14 mouse cellular contexts compared by ENCODE assay signal in genomic region chr17:52162559-52163397, GRCm38 (mm10).
DNase-seq lines count a peak whose midpoint lies in the region; ATAC-seq and TF ChIP-seq lines count a peak whose summit lies in the region.
"Had no signal": no experiment of that assay in that cellular context is flagged by ENCODE, and none has a peak within 500 bp of the region (broad histone marks: within the 10 kb centered on the region; RNA-seq: fewer than 3 reads in every experiment).

No protein-coding gene starts in this region.

- no peaks in the 10 kb centered on the region for H3K4me1 ChIP-seq in liver, adult 2 months (ENCODE audit: control insufficient read depth, insufficient read depth, low read length)
- H3K4me1 ChIP-seq in liver, embryonic 12.5 days, result no peaks in the 10 kb centered on the region
- no peaks in the 10 kb centered on the region for H3K4me1 ChIP-seq in heart, embryonic 12.5 days (replicated peaks)
- H3K4me1 ChIP-seq: stomach, embryonic 15.5 days had no signal

- H3K4me3 ChIP-seq in liver, adult 2 months (ENCODE audit: insufficient read depth, low read depth, low read length), result no peak overlapping the region
- no peak overlapping the region for H3K4me3 ChIP-seq in liver, embryonic 12.5 days
- no peak overlapping the region for H3K4me3 ChIP-seq in heart, embryonic 12.5 days
- H3K4me3 ChIP-seq: stomach, embryonic 15.5 days had no signal

- ATAC-seq in liver, embryonic 12.5 days, result no peak
- no peak for ATAC-seq in heart, embryonic 12.5 days (ENCODE audit: insufficient number of reproducible peaks, low FRiP score)

- no peak overlapping the region for H3K9ac ChIP-seq in liver, adult 2 months (ENCODE audit: low read depth, low read length)
- no peak overlapping the region for H3K9ac ChIP-seq in liver, embryonic 12.5 days
- no peak overlapping the region for H3K9ac ChIP-seq in heart, embryonic 12.5 days
- H3K9ac ChIP-seq: hindbrain, embryonic 14.5 days; stomach, embryonic 15.5 days had no signal

- peak; percentile 14 for DNase-seq in liver, adult 2 months (ENCODE audit: extremely low read depth, low read depth, low spot score)
- DNase-seq in induced T-regulatory cell, adult 2 months (ENCODE audit: low read depth), result peak; percentile 96
- peak; percentile 56 for DNase-seq in spleen, adult 12 weeks (ENCODE audit: low spot score)
- DNase-seq in thymus, postnatal 4 days, result peak; percentile 59
- DNase-seq in left cerebral cortex, postnatal 36 days (ENCODE audit: low spot score in 2 of 2), result no peak
- DNase-seq in urinary bladder, postnatal 14 days (ENCODE audit: low spot score), result no peak
- DNase-seq: adrenal gland, postnatal 25 days; cerebellum, adult 11 months; embryo, embryonic 11 days; retina, postnatal 1 day had no signal

- H3K4me2 ChIP-seq in liver, embryonic 12.5 days, result no peak overlapping the region
- no peak overlapping the region for H3K4me2 ChIP-seq in heart, embryonic 12.5 days
- H3K4me2 ChIP-seq: hindbrain, embryonic 14.5 days; stomach, embryonic 15.5 days had no signal

- TF ChIP-seq POLR2A in liver, adult 2 months (IDR thresholded peaks at IDR 0.05; ENCODE audit: extremely low read depth, insufficient read depth, low read length), result no peak

- H3K27ac ChIP-seq in liver, adult 2 months (replicated peaks; ENCODE audit: insufficient read depth, low read depth, low read length), result no peak overlapping the region
- no peak overlapping the region for H3K27ac ChIP-seq in liver, embryonic 12.5 days
- H3K27ac ChIP-seq in heart, embryonic 12.5 days (ENCODE audit: poor library complexity, severe bottlenecking), result no peak overlapping the region
- H3K27ac ChIP-seq: hindbrain, embryonic 14.5 days; stomach, embryonic 15.5 days had no signal

- no peaks in the 10 kb centered on the region for H3K27me3 ChIP-seq in liver, adult 2 months (ENCODE audit: control insufficient read depth, insufficient read depth, low read length)
- no peaks in the 10 kb centered on the region for H3K27me3 ChIP-seq in liver, embryonic 12.5 days (replicated peaks)
- H3K27me3 ChIP-seq in heart, embryonic 12.5 days (replicated peaks), result no peaks in the 10 kb centered on the region
- H3K27me3 ChIP-seq: stomach, embryonic 15.5 days had no signal

- H3K36me3 ChIP-seq in liver, adult 2 months (ENCODE audit: control insufficient read depth, insufficient read depth, low read length), result no peaks in the 10 kb centered on the region
- H3K36me3 ChIP-seq in liver, embryonic 12.5 days, result no peaks in the 10 kb centered on the region
- H3K36me3 ChIP-seq in heart, embryonic 12.5 days, result no peaks in the 10 kb centered on the region
- H3K36me3 ChIP-seq: stomach, embryonic 15.5 days had no signal

- no peak for TF ChIP-seq CTCF in liver, adult 2 months (IDR thresholded peaks at IDR 0.05; ENCODE audit: low read depth, low read length)

- 78% methylated on average over 10 of the region's 10 CpGs for WGBS in liver, adult 2 months
- WGBS in liver, embryonic 12.5 days (ENCODE audit: insufficient replicate concordance), result 46% methylated on average over 10 of the region's 10 CpGs
- WGBS in heart, embryonic 12.5 days, result 76% methylated on average over 10 of the region's 10 CpGs

- intact Hi-C loops in left cerebral cortex, postnatal 36 days (cut with DNase I), result no loop called here

- no peaks in the 10 kb centered on the region for H3K79me2 ChIP-seq in liver, adult 2 months (ENCODE audit: control insufficient read depth, insufficient read depth, low read length)

- H3K9me3 ChIP-seq in liver, embryonic 12.5 days (replicated peaks), result no peaks in the 10 kb centered on the region
- no peaks in the 10 kb centered on the region for H3K9me3 ChIP-seq in heart, embryonic 12.5 days (replicated peaks)
- H3K9me3 ChIP-seq: stomach, embryonic 15.5 days had no signal

Comparison
In these comparisons a context has a peak if more than half of its experiments do, and no peak if none do; other contexts are left out.
1. DNase-seq: peak in liver, adult 2 months (single experiment), induced T-regulatory cell, adult 2 months (single experiment), spleen, adult 12 weeks (single experiment) and thymus, postnatal 4 days (single experiment); none in left cerebral cortex, postnatal 36 days (0 of 2) and urinary bladder, postnatal 14 days (single experiment).